Mouse (Mus musculus) neural tube, embryonic 14.5 days (tissue): ENCODE results near the gene Snrpa1. TPM values are rescaled to one million over a fixed set of nuclear protein-coding genes. Genes with fewer than 3 reads are reported as not detected.
A peak's percentile ranks its signal among the peaks of the same experiment; 100 is the strongest.

Source experiments
- ATAC-seq: fragments of 200-750 bp; cut with Nextera tagmentation; 2 replicates; pipeline ENCODE4 v1.8.0; 2017; ENCODE audit warnings: low read depth, mild to moderate bottlenecking, moderate TSS enrichment, moderate library complexity
- H3K27ac ChIP-seq: fragments of 300-500 bp; sonication (generic); 2 replicates; pipeline ENCODE4 v1.5.1; 2014; ENCODE audit warnings: low read depth, mild to moderate bottlenecking, control low read depth, low read length, moderate library complexity, mixed read lengths
- H3K27me3 ChIP-seq: fragments of 300-500 bp; sonication (generic); 2 replicates; pipeline ENCODE4 v1.6.1; 2014; ENCODE audit warnings: low read length; ENCODE audit not compliant: control insufficient read depth, insufficient read depth
- H3K36me3 ChIP-seq: fragments of 300-500 bp; sonication (generic); 2 replicates; pipeline ENCODE4 v1.6.1; 2014; ENCODE audit warnings: low read length, mixed read lengths; ENCODE audit not compliant: control insufficient read depth, insufficient read depth
- H3K4me1 ChIP-seq: fragments of 300-500 bp; sonication (generic); 2 replicates; pipeline ENCODE4 v1.6.1; 2014; ENCODE audit warnings: low read length; ENCODE audit not compliant: control insufficient read depth, insufficient read depth
- H3K4me2 ChIP-seq: fragments of 300-500 bp; sonication (generic); 2 replicates; pipeline ENCODE4 v1.6.1; 2014; ENCODE audit warnings: mild to moderate bottlenecking, low read depth, low read length, control low read depth
- H3K4me3 ChIP-seq: fragments of 300-500 bp; sonication (generic); 2 replicates; pipeline ENCODE4 v1.5.1; 2014; ENCODE audit warnings: low read depth, low read length, control low read depth, mixed read lengths
- H3K9ac ChIP-seq: fragments of 300-500 bp; sonication (generic); replicated peaks from 2 replicates; pipeline ENCODE4 v1.6.1; 2014; ENCODE audit warnings: low read depth, mild to moderate bottlenecking, control low read depth, low read length, mixed read lengths
- H3K9me3 ChIP-seq: fragments of 300-500 bp; sonication (generic); 2 replicates; pipeline ENCODE4 v1.6.1; 2016; ENCODE audit warnings: low read length; ENCODE audit not compliant: control insufficient read depth
- WGBS: fragments of 180-500 bp; shearing (Covaris S2); extraction: QIAGEN DNeasy Blood & Tissue Kit; methylation state at CpG from one replicate; pipeline ENCODE4 v1.1.7; 2014; 5-methylcytosine and 5-hydroxymethylcytosine counted together
- polyA plus RNA-seq: library from polyadenylated mRNA; unstranded; fragments of >200 nt; fragmentation: Nextera tagmentation; extraction: Ambion mirVana; gene quantifications from 2 replicates; pipeline ENCODE4 v1.2.1, GENCODE M21; 2014

Gene Snrpa1
- polyA plus RNA-seq, 1 experiment from 2014 or later: 114 TPM

GRCm38 (mm10) chr7:66106581-66107056, 47.8 kb downstream of the Snrpa1 start:
- Histone ChIP-seq H3K9me3 (no peaks in the 10 kb centered on the region), H3K4me2 (no peak overlapping the region), H3K36me3 (no peaks in the 10 kb centered on the region), H3K9ac (no peak overlapping the region), H3K4me3 (no peak overlapping the region), H3K27me3 (no peaks in the 10 kb centered on the region), H3K4me1 (peaks cover 8% of the 10 kb centered on the region), H3K27ac (no peak overlapping the region)
- 78% methylated on average over 7 of the region's 7 CpGs for WGBS
- no peak for ATAC-seq

- Histone ChIP-seq H3K27ac (no peak overlapping the region), H3K36me3 (no peaks in the 10 kb centered on the region), H3K4me3 (no peak overlapping the region), H3K9me3 (no peaks in the 10 kb centered on the region), H3K9ac (no peak overlapping the region), H3K4me2 (no peak overlapping the region), H3K27me3 (no peaks in the 10 kb centered on the region), H3K4me1 (peaks cover 11% of the 10 kb centered on the region)
- 82% methylated on average over 11 of the region's 11 CpGs for WGBS
- ATAC-seq: no peak
Measured at GRCm38 (mm10) chr7:66107206-66107605, 48.4 kb downstream of the Snrpa1 start.

GRCm38 (mm10) chr7:66107930-66108329, 49.1 kb downstream of the Snrpa1 start:
- 10% methylated on average over 7 of the region's 7 CpGs for WGBS
- H3K9me3 ChIP-seq: no peaks in the 10 kb centered on the region

GRCm38 (mm10) chr7:66108961-66109854, 50.4 kb downstream of the Snrpa1 start, which contains the start of gene Chsy1:
Gene Chsy1 (plus strand): TSS chr7:66109515.
- H3K27me3 ChIP-seq: no peaks in the 10 kb centered on the region
- H3K4me2 ChIP-seq: peak within 1 kb of the TSS; percentile 87
- peak within 1 kb of the TSS; percentile 92 for H3K9ac ChIP-seq
- no peaks in the 10 kb centered on the region for H3K9me3 ChIP-seq
- H3K4me3 ChIP-seq: peak within 1 kb of the TSS; percentile 84
- no peaks in the 10 kb centered on the region for H3K36me3 ChIP-seq
- under 1% methylated on average over 109 of the region's 123 CpGs for WGBS
- peak within 1 kb of the TSS; percentile 93 for H3K27ac ChIP-seq
- peak; percentile 90 for ATAC-seq
- H3K4me1 ChIP-seq: peaks cover 15% of the 10 kb centered on the region

More at GRCm38 (mm10) chr7:66107930-66108329, 49.1 kb downstream of the Snrpa1 start:
- Histone ChIP-seq H3K36me3 (no peaks in the 10 kb centered on the region), H3K4me3 (no peak overlapping the region), H3K27me3 (no peaks in the 10 kb centered on the region), H3K9ac (no peak overlapping the region), H3K4me1 (peaks cover 12% of the 10 kb centered on the region), H3K27ac (no peak overlapping the region), H3K4me2 (no peak overlapping the region)
- ATAC-seq: no peak

- H3K9ac ChIP-seq: peak overlapping the region; percentile 92
- H3K36me3 ChIP-seq: no peaks in the 10 kb centered on the region
- under 1% methylated on average over 37 of the region's 77 CpGs for WGBS
- peak overlapping the region; percentile 68 for H3K4me2 ChIP-seq
- peak; percentile 39 for ATAC-seq
- H3K9me3 ChIP-seq: no peaks in the 10 kb centered on the region
- H3K4me1 ChIP-seq: peaks cover 15% of the 10 kb centered on the region
- H3K4me3 ChIP-seq: peak overlapping the region; percentile 84
- H3K27me3 ChIP-seq: no peaks in the 10 kb centered on the region
- peak overlapping the region; percentile 93 for H3K27ac ChIP-seq
Measured at GRCm38 (mm10) chr7:66109855-66110635, 51.2 kb downstream of the Snrpa1 start.

- Histone ChIP-seq H3K4me2 (peak overlapping the region; percentile 68), H3K9me3 (no peaks in the 10 kb centered on the region), H3K9ac (peak overlapping the region; percentile 92), H3K27ac (peak overlapping the region; percentile 93), H3K36me3 (no peaks in the 10 kb centered on the region), H3K4me1 (peaks cover 15% of the 10 kb centered on the region), H3K27me3 (no peaks in the 10 kb centered on the region), H3K4me3 (peak overlapping the region; percentile 84)
- ATAC-seq: no peak
- whole genome bisulfite sequencing: 4% methylated on average over 10 of the region's 10 CpGs
Measured at GRCm38 (mm10) chr7:66110636-66111112, 51.9 kb downstream of the Snrpa1 start.

GRCm38 (mm10) chr7:66111211-66111610, 52.4 kb downstream of the Snrpa1 start:
- Histone ChIP-seq H3K9ac (peak overlapping the region; percentile 92; the same call in 1 of the 2 replicates), H3K4me2 (peak overlapping the region; percentile 68), H3K36me3 (no peaks in the 10 kb centered on the region), H3K9me3 (no peaks in the 10 kb centered on the region), H3K27me3 (no peaks in the 10 kb centered on the region), H3K4me3 (peak overlapping the region; percentile 84), H3K27ac (no peak overlapping the region; the same call in 1 of the 2 replicates), H3K4me1 (peaks cover 15% of the 10 kb centered on the region)
- 52% methylated on average over 10 of the region's 10 CpGs for WGBS
- no peak for ATAC-seq

- no peak overlapping the region for H3K27ac ChIP-seq
- no peaks in the 10 kb centered on the region for H3K36me3 ChIP-seq
- ATAC-seq: no peak
- 86% methylated on average over 3 of the region's 3 CpGs for WGBS
- no peak overlapping the region for H3K4me3 ChIP-seq
- H3K9ac ChIP-seq: no peak overlapping the region
- H3K9me3 ChIP-seq: no peaks in the 10 kb centered on the region
- no peaks in the 10 kb centered on the region for H3K27me3 ChIP-seq
- peaks cover 15% of the 10 kb centered on the region for H3K4me1 ChIP-seq
- H3K4me2 ChIP-seq: no peak overlapping the region
Measured at GRCm38 (mm10) chr7:66113561-66113960, 54.8 kb downstream of the Snrpa1 start.
